Mouse (Mus musculus) intestine, embryonic 14.5 days (tissue): ENCODE measurements around the gene Ankfy1. TPM values are rescaled to one million over a fixed set of nuclear protein-coding genes. Genes with fewer than 3 reads are reported as not detected.

ENCODE experiments used
- ATAC-seq: fragments of 200-750 bp; cut with Nextera tagmentation; replicated peaks from 2 replicates; pipeline ENCODE4 v1.8.0; 2017; ENCODE audit warnings: low read depth, moderate number of reproducible peaks, moderate TSS enrichment, moderate library complexity; ENCODE audit not compliant: low FRiP score, low TSS enrichment
- DNase-seq: peaks from one replicate; pipeline ENCODE4 v3.0.0-alpha.2; 2018; ENCODE audit warnings: low spot score
- H3K27ac ChIP-seq: fragments of 300-500 bp; sonication (generic); 2 replicates; pipeline ENCODE4 v1.5.1; 2014; ENCODE audit warnings: low read depth, mild to moderate bottlenecking, control low read depth
- H3K27me3 ChIP-seq: fragments of 300-500 bp; sonication (generic); replicated peaks from 2 replicates; pipeline ENCODE4 v1.6.1; 2014; ENCODE audit warnings: low read length, control low read depth; ENCODE audit not compliant: control insufficient read depth, insufficient read depth
- H3K36me3 ChIP-seq: fragments of 300-500 bp; sonication (generic); 2 replicates; pipeline ENCODE4 v1.6.1; 2014; ENCODE audit warnings: low read length, control low read depth; ENCODE audit not compliant: control insufficient read depth, insufficient read depth
- H3K4me1 ChIP-seq: fragments of 300-500 bp; sonication (generic); replicated peaks from 2 replicates; pipeline ENCODE4 v1.6.1; 2014; ENCODE audit warnings: low read length, control low read depth, mixed read lengths; ENCODE audit not compliant: control insufficient read depth, insufficient read depth
- H3K4me2 ChIP-seq: fragments of 300-500 bp; sonication (generic); 2 replicates; pipeline ENCODE4 v1.6.1; 2014; ENCODE audit warnings: low read length
- H3K4me3 ChIP-seq: fragments of 300-500 bp; sonication (generic); 2 replicates; pipeline ENCODE4 v1.5.1; 2014; ENCODE audit warnings: low read depth, low read length, control low read depth, mixed read lengths
- H3K9ac ChIP-seq: fragments of 300-500 bp; sonication (generic); 2 replicates; pipeline ENCODE4 v1.6.1; 2014; ENCODE audit warnings: mild to moderate bottlenecking, low read length
- H3K9me3 ChIP-seq: fragments of 300-500 bp; sonication (generic); 2 replicates; pipeline ENCODE4 v1.6.1; 2016; ENCODE audit warnings: low read length, control low read depth; ENCODE audit not compliant: control insufficient read depth
- WGBS: fragments of 180-500 bp; shearing (Covaris S2); extraction: QIAGEN DNeasy Blood & Tissue Kit; methylation state at CpG from one replicate; pipeline ENCODE4 v1.1.7; 2014; 5-methylcytosine and 5-hydroxymethylcytosine counted together
- polyA plus RNA-seq: library from polyadenylated mRNA; unstranded; fragments of >200 nt; fragmentation: Nextera tagmentation; extraction: Ambion mirVana; gene quantifications from 2 replicates; pipeline ENCODE4 v1.2.1, GENCODE M21; 2014

Gene Ankfy1
- polyA plus RNA-seq, 1 experiment from 2014 or later, result 32.8 TPM

GRCm38 (mm10) chr11:72782103-72782502, 92.3 kb downstream of the Ankfy1 start:
- no peak overlapping the region for H3K27ac ChIP-seq
- H3K4me3 ChIP-seq, result no peak overlapping the region
- H3K36me3 ChIP-seq, result no peaks in the 10 kb centered on the region
- WGBS, result 72% methylated on average over 2 of the region's 2 CpGs
- H3K27me3 ChIP-seq, result no peaks in the 10 kb centered on the region
- no peak overlapping the region for H3K9ac ChIP-seq
- no peak for ATAC-seq
- no peaks in the 10 kb centered on the region for H3K9me3 ChIP-seq
- no peak for DNase-seq
- H3K4me2 ChIP-seq, result no peak overlapping the region
- H3K4me1 ChIP-seq, result no peaks in the 10 kb centered on the region

- H3K9me3 ChIP-seq, result no peaks in the 10 kb centered on the region
- H3K4me2 ChIP-seq, result no peak overlapping the region
- no peaks in the 10 kb centered on the region for H3K4me1 ChIP-seq
- no peaks in the 10 kb centered on the region for H3K27me3 ChIP-seq
- ATAC-seq (no peak), DNase-seq (no peak)
- H3K4me3 ChIP-seq, result no peak overlapping the region
- 86% methylated on average over 3 of the region's 3 CpGs for WGBS
- H3K27ac ChIP-seq, result no peak overlapping the region
- no peaks in the 10 kb centered on the region for H3K36me3 ChIP-seq
- H3K9ac ChIP-seq, result no peak overlapping the region
Measured at GRCm38 (mm10) chr11:72782503-72782902, 92.7 kb downstream of the Ankfy1 start.

- ATAC-seq, result no peak
- no peak overlapping the region for H3K4me2 ChIP-seq
- H3K36me3 ChIP-seq, result no peaks in the 10 kb centered on the region
- no peaks in the 10 kb centered on the region; the same call in 1 of the 2 replicates for H3K4me1 ChIP-seq
- H3K9ac ChIP-seq, result no peak overlapping the region
- no peaks in the 10 kb centered on the region for H3K27me3 ChIP-seq
- no peak overlapping the region for H3K4me3 ChIP-seq
- no peak for DNase-seq
- no peaks in the 10 kb centered on the region for H3K9me3 ChIP-seq
- H3K27ac ChIP-seq, result no peak overlapping the region
Measured at GRCm38 (mm10) chr11:72792033-72792432, 102.2 kb downstream of the Ankfy1 start.

- H3K27ac ChIP-seq, result 0 out of 2 replicates have a peak overlapping the region, but pooled peaks have one; percentile 35
- peak overlapping the region; percentile 75 for H3K4me3 ChIP-seq
- peak overlapping the region; percentile 76 for H3K4me2 ChIP-seq
- DNase-seq, result no peak
- ATAC-seq, result peak; percentile 28; the same call in 1 of the 2 replicates
- H3K9ac ChIP-seq, result peak overlapping the region; percentile 74
- no peaks in the 10 kb centered on the region for H3K9me3 ChIP-seq
- 20% methylated on average over 14 of the region's 14 CpGs for WGBS
- H3K27me3 ChIP-seq, result no peaks in the 10 kb centered on the region
- no peaks in the 10 kb centered on the region; the same call in 1 of the 2 replicates for H3K4me1 ChIP-seq
- H3K36me3 ChIP-seq, result no peaks in the 10 kb centered on the region
Measured at GRCm38 (mm10) chr11:72795149-72795454, 105.3 kb downstream of the Ankfy1 start.

GRCm38 (mm10) chr11:72795455-72796295, 105.9 kb downstream of the Ankfy1 start, which contains the start of the genes Cyb5d2 and Zzef1:
Cyb5d2 (minus strand) TSS chr11:72796142.
Zzef1 (plus strand) TSS chr11:72796226.
- Histone ChIP-seq H3K9me3 (no peaks in the 10 kb centered on the region), H3K27me3 (no peaks in the 10 kb centered on the region), H3K36me3 (no peaks in the 10 kb centered on the region), H3K9ac (peak within 1 kb of the TSS; percentile 74), H3K4me3 (peak within 1 kb of the TSS; percentile 75), H3K4me1 (no peaks in the 10 kb centered on the region; the same call in 1 of the 2 replicates), H3K4me2 (peak within 1 kb of the TSS; percentile 76), H3K27ac (peak within 1 kb of the TSS; percentile 35; the same call in 1 of the 2 replicates)
- peak; percentile 97 for ATAC-seq
- peak; percentile 91 for DNase-seq
- WGBS, result under 1% methylated on average over 69 of the region's 69 CpGs

GRCm38 (mm10) chr11:72796296-72796687, 106.5 kb downstream of the Ankfy1 start:
- H3K4me2 ChIP-seq, result peak overlapping the region; percentile 76
- under 1% methylated on average over 36 of the region's 42 CpGs for WGBS
- no peaks in the 10 kb centered on the region for H3K36me3 ChIP-seq
- no peaks in the 10 kb centered on the region for H3K27me3 ChIP-seq
- H3K9me3 ChIP-seq, result no peaks in the 10 kb centered on the region
- peak overlapping the region; percentile 75 for H3K4me3 ChIP-seq
- ATAC-seq, result peak; percentile 34
- H3K27ac ChIP-seq, result 0 out of 2 replicates have a peak overlapping the region, but pooled peaks have one; percentile 25
- no peaks in the 10 kb centered on the region; the same call in 1 of the 2 replicates for H3K4me1 ChIP-seq
- peak overlapping the region; percentile 74 for H3K9ac ChIP-seq
- no peak for DNase-seq

- Histone ChIP-seq H3K27ac (no peak overlapping the region), H3K4me1 (no peaks in the 10 kb centered on the region; the same call in 1 of the 2 replicates), H3K36me3 (no peaks in the 10 kb centered on the region), H3K27me3 (no peaks in the 10 kb centered on the region), H3K4me2 (peak overlapping the region; percentile 76), H3K9ac (peak overlapping the region; percentile 74), H3K9me3 (no peaks in the 10 kb centered on the region), H3K4me3 (peak overlapping the region; percentile 75)
- 16% methylated on average over 10 of the region's 10 CpGs for WGBS
- DNase-seq (peak; percentile 53), ATAC-seq (no peak)
Measured at GRCm38 (mm10) chr11:72796773-72797338, 107.0 kb downstream of the Ankfy1 start.

- H3K4me2 ChIP-seq, result no peak overlapping the region
- no peak overlapping the region for H3K9ac ChIP-seq
- H3K4me3 ChIP-seq, result no peak overlapping the region
- H3K9me3 ChIP-seq, result no peaks in the 10 kb centered on the region
- H3K27ac ChIP-seq, result no peak overlapping the region
- DNase-seq, result no peak
- H3K27me3 ChIP-seq, result no peaks in the 10 kb centered on the region
- no peaks in the 10 kb centered on the region for H3K36me3 ChIP-seq
- no peaks in the 10 kb centered on the region; the same call in 1 of the 2 replicates for H3K4me1 ChIP-seq
- ATAC-seq, result no peak
Measured at GRCm38 (mm10) chr11:72798112-72798511, 108.3 kb downstream of the Ankfy1 start.
